Mouse (Mus musculus): ENCODE results near the gene Podxl2.

The Podxl2 gene

GRCm38 (mm10) chr6:88886417-88886967 lies 11.6 kb upstream of the Podxl2 start:
- no peak for DNase-seq (ENCODE audit: low spot score)

- DNase-seq (ENCODE audit: low spot score): no peak
Measured at GRCm38 (mm10) chr6:88885644-88886416, 11.0 kb upstream of the Podxl2 start.

- DNase-seq (ENCODE audit: low spot score): no peak
Measured at GRCm38 (mm10) chr6:88884690-88885089, 9.8 kb upstream of the Podxl2 start.

GRCm38 (mm10) chr6:88884195-88884594 lies 9.4 kb upstream of the Podxl2 start:
- no peak for DNase-seq (ENCODE audit: low spot score)

GRCm38 (mm10) chr6:88881334-88881733 lies 6.5 kb upstream of the Podxl2 start:
- no peak for DNase-seq (ENCODE audit: low spot score)

- DNase-seq (ENCODE audit: low spot score): no peak
Measured at GRCm38 (mm10) chr6:88879471-88879870, 4.6 kb upstream of the Podxl2 start.

- DNase-seq (ENCODE audit: low spot score): no peak
Measured at GRCm38 (mm10) chr6:88873965-88874867, 628 bp downstream of the Podxl2 start.

- DNase-seq (ENCODE audit: low spot score): no peak
Measured at GRCm38 (mm10) chr6:88872811-88873210, 2.0 kb downstream of the Podxl2 start.

- DNase-seq (ENCODE audit: low spot score): no peak
Measured at GRCm38 (mm10) chr6:88871546-88871945, 3.3 kb downstream of the Podxl2 start.

GRCm38 (mm10) chr6:88870594-88870993 lies 4.2 kb downstream of the Podxl2 start:
- DNase-seq (ENCODE audit: low spot score): no peak

- DNase-seq (ENCODE audit: low spot score): no peak
Measured at GRCm38 (mm10) chr6:88869459-88869858, 5.4 kb downstream of the Podxl2 start.

GRCm38 (mm10) chr6:88865704-88866103 lies 9.1 kb downstream of the Podxl2 start:
- DNase-seq (ENCODE audit: low spot score): no peak

GRCm38 (mm10) chr6:88860914-88861313 lies 13.9 kb downstream of the Podxl2 start:
- DNase-seq (ENCODE audit: low spot score): no peak

- DNase-seq (ENCODE audit: low spot score): no peak
Measured at GRCm38 (mm10) chr6:88858341-88858740, 16.5 kb downstream of the Podxl2 start.

- no peak for DNase-seq (ENCODE audit: low spot score)
Measured at GRCm38 (mm10) chr6:88857830-88858229, 17.0 kb downstream of the Podxl2 start.

GRCm38 (mm10) chr6:88857249-88857648 lies 17.6 kb downstream of the Podxl2 start:
- DNase-seq (ENCODE audit: low spot score): no peak

- peak; percentile 38 for DNase-seq (ENCODE audit: low spot score)
Measured at GRCm38 (mm10) chr6:88855636-88856035, 19.2 kb downstream of the Podxl2 start.

GRCm38 (mm10) chr6:88854509-88854908 lies 20.3 kb downstream of the Podxl2 start:
- no peak for DNase-seq (ENCODE audit: low spot score)

GRCm38 (mm10) chr6:88850034-88850433 lies 24.8 kb downstream of the Podxl2 start:
- no peak for DNase-seq (ENCODE audit: low spot score)

GRCm38 (mm10) chr6:88849270-88849669 lies 25.6 kb downstream of the Podxl2 start:
- peak; percentile 42 for DNase-seq (ENCODE audit: low spot score)

GRCm38 (mm10) chr6:88847571-88847970 lies 27.3 kb downstream of the Podxl2 start:
- DNase-seq (ENCODE audit: low spot score): no peak

- no peak for DNase-seq (ENCODE audit: low spot score)
Measured at GRCm38 (mm10) chr6:88844901-88845565, 29.8 kb downstream of the Podxl2 start.

Data from spleen, adult 12 weeks (tissue).